ENCODE assay signal across 8 mouse cellular contexts in the genomic region with DNA sequence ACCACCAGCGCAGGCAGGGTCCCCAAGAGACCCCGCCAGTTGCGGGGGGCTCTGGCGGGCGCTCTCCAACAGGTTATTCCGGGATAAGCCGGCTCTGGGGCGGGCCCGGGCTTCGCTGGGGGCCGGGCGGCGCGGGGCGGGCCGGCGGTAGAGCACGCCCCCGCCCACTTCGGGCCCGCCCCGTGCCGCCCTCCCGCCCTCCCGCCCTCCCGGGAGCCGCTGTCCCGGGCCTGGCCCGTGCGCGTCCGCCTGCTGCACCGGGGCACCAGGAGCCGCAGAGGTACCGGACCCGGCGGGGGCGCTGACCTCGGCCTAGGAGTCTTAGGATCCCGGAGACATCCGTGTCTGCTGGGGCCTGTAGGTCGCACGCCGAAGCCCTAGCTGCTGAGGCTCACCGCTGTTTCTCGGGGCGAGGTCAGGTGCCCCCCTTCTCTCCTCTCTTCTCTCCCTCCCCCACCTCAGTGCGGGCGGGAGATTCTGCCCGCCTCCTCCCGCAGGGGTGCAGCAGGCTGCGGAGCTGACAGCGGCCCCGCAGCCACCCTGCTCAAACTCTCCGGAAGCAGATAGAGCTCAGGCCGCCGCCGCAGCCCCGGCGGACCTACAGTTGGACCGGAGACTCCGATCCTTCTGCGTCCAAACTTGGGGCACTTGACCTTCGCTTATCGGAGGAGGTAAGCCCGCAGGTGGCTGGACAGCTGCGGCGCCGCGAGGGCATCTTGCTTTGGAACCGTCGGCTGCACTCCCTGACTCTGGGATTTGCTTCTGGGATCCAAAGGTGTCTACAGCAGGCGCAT. TPM values are rescaled to one million over a fixed set of nuclear protein-coding genes. Genes with fewer than 3 reads are reported as not detected.
DNase-seq lines count a peak whose midpoint lies in the region; ATAC-seq lines count a peak whose summit lies in the region.

A gene (plus strand): TSS at position 206 of the 794 bp plus-strand sequence.

- DNase-seq in MN1 (ENCODE audit: low spot score): peak; percentile 71
- DNase-seq in c-Kit-negative CD71-positive TER-119-positive erythroid progenitor cells, embryonic 14.5 days (ENCODE audit: low read depth, low spot score): peak; percentile 68
- DNase-seq in heart, postnatal 14 days: peak; percentile 71 to 86
- DNase-seq in layer of hippocampus, postnatal 36 days: peak; percentile 50 to 56
- DNase-seq in right cerebral cortex, adult 2 months (ENCODE audit: low spot score in 2 of 2): peak; percentile 36 to 53
- peak; percentile 69 for DNase-seq in urinary bladder, postnatal 25 days (ENCODE audit: low spot score)

- H3K4me1 ChIP-seq in forebrain, embryonic 15.5 days: peaks cover 11% of the 10 kb centered on the region

- peak within 1 kb of the TSS; percentile 52 for H3K27ac ChIP-seq in forebrain, embryonic 15.5 days (replicated peaks)

- H3K36me3 ChIP-seq in forebrain, embryonic 15.5 days: no peaks in the 10 kb centered on the region

- H3K9ac ChIP-seq in forebrain, embryonic 15.5 days (replicated peaks): peak within 1 kb of the TSS; percentile 67

- ATAC-seq in forebrain, embryonic 15.5 days (replicated peaks): peak; percentile 87
- peak; percentile 43 for ATAC-seq in megakaryocyte progenitor cell, adult 5-6 weeks (replicated peaks; ENCODE audit: poor library complexity)

- peak within 1 kb of the TSS; percentile 79 for H3K4me3 ChIP-seq in forebrain, embryonic 15.5 days

- no peaks in the 10 kb centered on the region for H3K9me3 ChIP-seq in forebrain, embryonic 15.5 days

- WGBS in forebrain, embryonic 15.5 days: under 1% methylated on average over 63 of the region's 73 CpGs

- H3K4me2 ChIP-seq in forebrain, embryonic 15.5 days (replicated peaks): peak within 1 kb of the TSS; percentile 87

- H3K27me3 ChIP-seq in forebrain, embryonic 15.5 days: no peaks in the 10 kb centered on the region

- intact Hi-C loops in heart, postnatal 14 days (cut with DNase I): loop anchor here (2.0 to 5.0 kb wide), 2 partner anchors 80 to 149 kb away; no protein-coding TSS in a partner anchor

RNA-seq across cellular contexts. Expression of the gene that starts here (rescaled TPM):
- polyA plus RNA-seq in forebrain, embryonic 15.5 days (2015; fragmentation: Nextera tagmentation; extraction: Ambion mirVana): 9.6 and 11.1 TPM in 2 replicates
- 10 to 100 TPM; 25.8 to 30.2 TPM for total RNA-seq in heart, postnatal 14 days (2021)
- total RNA-seq in layer of hippocampus, postnatal 36 days (2021): 10 to 100 TPM; 66.1 to 67.8 TPM
- 22.4 and 23.5 TPM in 2 replicates for total RNA-seq in megakaryocyte progenitor cell, adult 5-6 weeks (2015)
- total RNA-seq in megakaryocyte progenitor cell, adult 5-6 weeks (2017): 33.5 and 36.4 TPM in 2 replicates

Comparison
In these comparisons a context has a peak if more than half of its experiments do, and no peak if none do; other contexts are left out.
1. Peak in every context shown above with its lines: DNase-seq, ATAC-seq, H3K4me3 ChIP-seq and H3K27ac ChIP-seq.